Mouse (Mus musculus): Measurements from ENCODE around the gene Padi6.

Gene Padi6

DNA sequence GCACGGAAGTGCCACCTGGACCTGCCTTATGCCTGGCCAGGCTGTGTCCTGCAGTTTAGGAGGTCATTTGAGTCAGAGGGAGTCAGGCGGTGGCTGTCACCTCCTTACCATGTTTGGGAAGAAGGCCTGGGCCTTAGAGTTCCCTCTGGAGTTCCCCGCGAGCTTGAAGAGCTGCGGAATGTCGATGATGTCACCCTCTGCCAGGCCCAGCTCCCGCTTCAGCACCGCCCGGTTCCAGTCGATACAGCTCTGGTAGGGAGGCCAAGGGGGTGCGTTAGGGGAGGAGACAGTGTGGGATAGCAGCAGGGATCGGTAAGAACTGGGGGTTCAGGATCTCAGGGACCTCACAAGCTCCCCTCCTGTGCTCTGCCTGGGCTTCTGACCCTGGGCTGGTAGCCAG, 5.5 kb upstream of the Padi6 start:
- no peak for DNase-seq (ENCODE audit: low spot score)

DNA sequence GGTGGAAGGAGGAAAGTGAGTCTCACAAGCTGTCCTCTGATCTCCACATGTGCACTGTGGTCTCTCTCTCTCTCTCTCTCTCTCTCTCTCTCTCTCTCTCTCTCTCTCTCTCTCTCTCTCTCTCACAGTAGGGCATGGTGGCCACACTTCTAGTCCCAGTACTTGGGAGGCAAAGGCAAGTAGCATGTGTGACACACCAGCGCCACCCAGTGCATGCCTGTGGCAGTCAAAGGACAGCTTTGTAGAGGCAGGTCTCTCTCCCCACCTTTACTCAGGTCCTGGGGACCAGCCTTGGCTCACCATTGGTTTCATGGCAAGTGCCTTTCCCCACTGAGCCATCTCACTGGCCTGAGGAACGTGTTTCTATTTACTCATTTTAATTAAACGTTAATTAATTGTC, 2.2 kb upstream of the Padi6 start:
- DNase-seq (ENCODE audit: low spot score): peak; percentile 80

DNA sequence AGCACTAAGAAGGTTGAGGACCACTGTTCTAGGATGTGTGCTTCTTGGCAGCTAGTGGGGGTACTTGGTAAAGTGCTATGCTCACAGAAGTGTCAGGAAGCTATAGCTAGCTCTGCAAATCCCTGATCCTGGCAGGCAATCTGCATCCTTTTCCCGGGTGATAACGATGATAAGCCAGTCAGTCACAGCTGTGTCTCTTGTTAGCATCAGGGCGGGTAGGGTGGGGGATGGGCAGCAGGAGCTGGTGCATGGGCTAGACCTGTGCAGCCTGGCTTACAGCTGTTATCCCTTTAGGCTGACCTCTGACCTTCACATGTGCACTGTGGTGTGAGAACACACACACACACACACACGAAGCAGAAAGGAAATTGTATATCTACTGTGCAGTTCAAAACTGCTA, 643 bp upstream of the Padi6 start:
- no peak for DNase-seq (ENCODE audit: low spot score)

DNA sequence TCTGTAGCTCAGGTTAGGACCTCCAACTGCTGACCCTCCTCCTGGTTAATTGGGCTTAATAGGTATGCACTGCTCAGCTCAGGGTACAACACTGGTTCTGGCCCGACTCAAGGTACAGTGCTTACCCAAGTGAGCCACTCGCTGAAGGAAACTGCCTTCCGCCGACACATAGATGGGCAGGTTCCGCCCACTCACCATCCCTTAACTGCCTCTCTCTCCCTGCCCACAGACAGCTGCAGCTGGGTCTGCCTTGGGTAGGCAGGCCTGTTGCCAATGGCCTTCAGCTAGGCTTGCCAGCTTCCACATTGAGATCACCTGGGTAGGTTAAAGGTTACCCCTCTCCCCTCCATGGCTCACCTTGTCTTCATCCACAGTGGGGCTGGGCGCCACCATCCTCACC, 1.0 kb downstream of the Padi6 start:
- DNase-seq (ENCODE audit: low spot score): no peak

DNA sequence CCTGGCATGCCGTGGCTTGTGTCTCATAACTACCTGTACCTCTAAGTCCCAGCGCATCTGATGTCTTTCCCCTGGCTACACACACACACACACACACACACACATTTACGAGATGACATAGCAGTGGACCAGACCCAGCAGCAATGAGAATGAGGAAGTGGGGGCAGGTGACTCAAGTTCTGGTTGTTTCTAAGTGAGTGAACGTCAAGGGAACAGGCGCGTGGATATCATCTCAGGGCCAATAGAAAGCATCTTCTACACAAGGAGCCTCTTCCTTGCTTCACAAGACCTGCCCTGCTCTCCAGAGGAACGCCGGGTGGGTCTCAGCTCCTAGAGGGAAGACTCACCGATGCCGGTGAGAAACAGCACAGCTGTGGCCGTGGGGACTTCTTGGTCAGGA, 1.8 kb downstream of the Padi6 start:
- DNase-seq (ENCODE audit: low spot score): no peak

DNA sequence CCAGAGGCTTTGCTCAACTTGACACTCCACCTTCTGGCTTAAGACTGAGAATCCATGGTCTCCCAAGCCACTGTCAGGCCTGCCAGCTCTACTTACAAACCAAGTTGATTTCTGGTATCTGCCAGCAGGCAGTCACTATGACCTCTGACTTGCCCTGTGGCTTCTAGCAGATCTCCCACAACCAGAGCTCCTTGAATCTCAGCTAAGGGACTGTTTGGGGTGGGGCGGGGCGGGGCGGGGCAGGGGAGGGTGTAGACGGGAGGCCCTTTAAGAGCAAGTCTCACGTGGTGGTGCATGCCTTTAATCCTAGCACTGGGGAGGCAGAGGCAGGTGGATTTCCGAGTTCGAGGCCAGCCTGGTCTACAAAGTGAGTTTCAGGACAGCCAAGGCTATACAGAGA, 9.6 kb downstream of the Padi6 start:
- no peak for DNase-seq (ENCODE audit: low spot score)

DNA sequence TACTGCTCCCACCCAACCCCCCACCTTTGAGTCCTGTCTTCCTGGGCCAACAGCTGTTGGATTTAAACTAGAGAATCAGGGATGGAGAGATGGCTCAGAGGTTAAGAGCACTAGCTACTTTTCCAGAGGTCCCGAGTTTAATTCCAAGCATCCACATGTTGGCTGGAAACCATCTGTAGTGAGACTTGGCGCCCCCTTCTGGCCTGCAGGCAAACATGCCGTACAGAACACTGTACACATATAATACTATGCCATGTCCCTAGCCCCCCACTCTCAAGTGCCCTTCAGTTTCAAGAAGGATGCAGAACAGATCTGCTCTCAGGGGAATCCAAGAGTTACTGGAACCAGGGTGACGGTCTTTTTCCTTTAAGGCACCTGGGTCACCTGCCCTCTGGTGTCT, 10.8 kb downstream of the Padi6 start:
- DNase-seq (ENCODE audit: low spot score): no peak

DNA sequence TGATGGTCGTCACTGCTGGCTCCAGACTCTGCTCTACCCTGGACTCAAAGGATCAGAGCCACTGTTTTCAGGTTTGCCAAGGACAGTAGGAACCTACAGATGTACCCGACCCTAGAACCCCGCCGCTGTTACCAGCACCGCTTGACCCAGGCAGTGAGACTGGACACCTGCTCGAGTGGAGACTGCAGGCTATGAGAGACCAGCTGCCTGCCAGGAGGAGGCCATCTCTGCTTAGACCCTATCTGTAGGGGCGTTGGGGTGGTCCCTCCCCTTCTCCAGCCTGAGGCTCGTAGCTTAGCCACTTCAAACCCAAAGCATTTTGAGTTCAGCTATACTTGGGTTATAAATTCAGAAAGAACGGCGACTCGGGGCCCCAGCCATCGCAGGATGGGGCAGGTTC, 15.5 kb downstream of the Padi6 start:
- DNase-seq (ENCODE audit: low spot score): no peak

DNA sequence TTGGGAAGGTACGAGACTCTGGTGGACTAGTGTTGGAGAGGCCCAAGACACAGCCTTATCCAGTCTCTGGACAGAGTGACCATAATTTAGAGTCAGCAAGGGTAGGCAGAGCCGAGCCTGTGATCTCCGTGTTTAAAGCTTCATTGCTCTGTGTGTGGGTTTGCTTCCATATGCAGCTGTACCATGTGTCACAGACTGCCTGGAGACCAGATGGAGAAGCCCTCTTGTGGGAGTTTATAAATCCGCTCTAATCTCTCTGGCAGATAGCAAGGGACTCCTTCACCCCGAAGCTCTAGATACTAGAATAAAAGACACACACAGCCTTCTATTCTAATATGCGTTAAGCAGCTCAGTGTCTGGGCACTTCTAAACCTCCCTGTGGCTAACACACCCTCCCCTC, 17.7 kb downstream of the Padi6 start:
- no peak for DNase-seq (ENCODE audit: low spot score)

DNA sequence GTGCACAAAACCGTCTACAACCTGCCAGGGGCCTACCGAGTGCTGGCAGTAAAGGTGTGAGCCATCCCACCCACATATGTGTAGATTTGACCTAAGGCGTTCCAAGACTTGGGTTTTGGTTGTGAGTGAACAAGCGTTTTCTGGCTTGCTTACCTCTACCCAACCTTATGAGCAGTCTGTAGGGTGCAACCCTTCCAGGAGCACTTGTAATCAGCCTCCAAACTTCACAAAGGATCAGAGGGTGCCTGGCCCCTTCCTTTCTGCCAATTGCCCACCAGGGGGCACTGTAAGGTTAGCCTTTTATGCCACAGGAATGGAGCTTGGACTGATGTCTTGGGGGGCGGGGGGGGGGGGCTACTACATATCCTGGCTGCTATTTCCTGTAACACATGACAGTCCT, 18.6 kb downstream of the Padi6 start:
- DNase-seq (ENCODE audit: low spot score): peak; percentile 67

DNA sequence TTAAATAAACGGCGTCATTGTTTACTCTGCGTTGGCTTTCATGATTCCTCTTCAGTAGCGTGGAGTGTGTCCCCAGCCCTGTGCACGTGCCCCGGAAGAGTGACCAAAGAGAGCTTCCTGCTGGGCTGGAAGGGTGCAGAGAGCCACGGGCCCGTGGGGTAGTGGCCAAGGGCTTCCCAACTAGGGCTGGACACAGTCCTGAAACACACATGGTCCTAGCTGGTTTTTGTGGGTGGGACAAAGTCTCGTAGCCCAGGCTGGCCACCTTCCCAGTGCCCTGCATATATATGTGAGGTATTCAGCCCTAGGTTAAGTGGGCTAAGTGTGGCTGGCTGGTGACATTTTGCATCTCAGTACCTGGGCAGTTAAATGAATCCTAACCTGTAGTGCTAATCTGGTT, 19.3 kb downstream of the Padi6 start:
- no peak for DNase-seq (ENCODE audit: low spot score)

DNA sequence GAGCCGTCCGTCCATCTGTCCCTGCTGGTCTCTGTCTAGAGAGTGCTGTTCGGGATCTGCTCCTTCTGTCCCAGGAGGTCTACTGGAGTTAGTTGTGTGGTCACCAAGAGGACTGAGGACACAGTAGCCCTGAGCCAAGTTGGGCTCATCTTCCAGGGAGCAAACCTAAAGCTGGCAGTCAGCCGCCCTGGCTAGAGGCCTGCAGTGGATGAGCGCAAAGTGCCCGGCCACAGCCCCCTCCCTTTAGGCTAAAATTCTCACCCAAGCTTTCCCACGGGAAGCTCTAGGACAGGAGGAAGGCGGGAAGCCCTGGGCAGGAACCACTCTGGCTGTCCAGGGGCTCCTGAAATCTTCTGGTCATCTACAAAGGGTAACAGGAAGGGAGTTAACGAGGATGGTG, 19.7 kb downstream of the Padi6 start:
- no peak for DNase-seq (ENCODE audit: low spot score)

DNA sequence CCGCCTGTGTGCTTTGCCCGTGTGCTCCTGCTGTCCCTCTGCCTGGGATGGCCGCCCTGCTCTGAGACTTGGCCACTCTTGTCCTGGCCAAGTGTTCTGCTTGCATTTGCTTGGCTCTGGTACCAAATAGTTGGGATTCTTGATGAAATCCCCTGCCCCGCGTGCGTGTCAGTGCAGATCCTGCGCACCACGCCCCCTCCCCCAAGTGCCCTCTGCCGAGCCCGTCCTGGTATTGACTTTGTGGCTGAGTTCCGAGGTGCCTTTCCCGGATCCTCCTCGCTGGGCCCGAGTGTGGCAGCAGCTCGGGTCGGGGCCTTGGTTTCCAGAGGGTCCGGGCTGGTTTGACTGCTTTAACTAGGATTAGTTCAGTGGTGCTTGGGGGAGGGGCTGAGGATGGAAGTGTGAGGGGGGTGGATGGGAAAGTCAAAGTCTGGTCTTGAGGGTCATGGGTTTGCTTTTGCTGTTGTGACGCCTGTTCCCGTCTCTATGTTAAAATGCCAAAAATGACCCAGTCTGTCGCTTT, 20.4 kb downstream of the Padi6 start:
- DNase-seq (ENCODE audit: low spot score): no peak

DNA sequence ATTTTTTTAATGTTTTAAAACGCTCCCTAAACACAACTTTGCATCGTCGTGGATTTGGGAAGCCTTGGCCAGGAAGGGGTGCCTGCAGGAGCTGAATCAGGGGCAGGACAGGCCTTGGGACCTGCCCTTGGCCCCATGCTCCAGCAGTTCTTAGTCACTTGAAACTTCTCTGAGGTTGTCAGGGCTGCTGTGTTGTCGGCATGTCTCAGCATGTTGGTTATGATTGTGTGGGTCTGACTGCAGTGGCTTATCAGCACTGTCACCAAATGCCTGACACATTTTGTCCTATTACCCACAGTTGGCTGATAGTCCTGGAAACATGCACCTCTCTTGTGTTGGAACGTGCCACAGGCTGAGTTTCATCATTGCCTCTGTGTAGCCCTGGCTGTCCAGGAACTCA, 22.4 kb downstream of the Padi6 start:
- DNase-seq (ENCODE audit: low spot score): no peak

DNA sequence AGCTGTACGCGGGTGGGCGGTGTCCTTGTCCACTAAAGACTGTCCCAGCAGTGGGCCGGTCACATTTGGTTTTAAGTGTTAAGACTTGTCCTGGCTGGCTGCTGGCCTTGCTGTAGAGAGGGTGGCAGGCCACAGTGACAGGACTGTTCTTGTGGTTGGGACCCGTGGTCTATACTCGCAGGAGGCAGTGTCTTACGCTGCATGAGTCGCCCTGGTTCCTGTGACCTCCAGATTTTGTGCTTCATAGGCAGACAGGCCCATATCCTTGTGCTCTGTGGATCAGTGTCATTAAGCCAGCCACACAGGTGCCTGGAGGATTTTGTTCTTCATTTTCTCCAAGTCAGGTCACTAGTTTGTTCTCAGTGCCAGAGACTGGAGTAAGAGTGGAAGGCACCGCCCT, 24.0 kb downstream of the Padi6 start:
- no peak for DNase-seq (ENCODE audit: low spot score)

DNA sequence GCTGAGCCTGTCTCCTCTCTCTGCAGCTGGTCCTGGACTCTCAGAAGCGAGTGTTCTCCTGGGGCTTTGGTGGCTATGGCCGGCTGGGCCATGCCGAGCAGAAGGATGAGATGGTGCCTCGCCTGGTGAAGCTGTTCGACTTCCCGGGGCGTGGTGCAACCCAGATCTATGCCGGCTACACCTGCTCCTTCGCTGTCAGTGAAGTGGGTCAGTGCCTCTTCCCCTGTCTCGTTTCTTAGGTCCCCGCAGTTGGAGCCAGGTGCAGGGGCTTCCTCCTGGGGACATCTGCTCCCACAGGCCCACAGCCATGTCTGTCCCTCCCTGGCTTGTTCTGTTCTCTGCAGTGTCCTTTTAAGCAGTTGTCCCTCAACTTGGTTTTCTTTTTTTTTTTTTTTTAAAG, 25.4 kb downstream of the Padi6 start:
- DNase-seq (ENCODE audit: low spot score): no peak

DNA sequence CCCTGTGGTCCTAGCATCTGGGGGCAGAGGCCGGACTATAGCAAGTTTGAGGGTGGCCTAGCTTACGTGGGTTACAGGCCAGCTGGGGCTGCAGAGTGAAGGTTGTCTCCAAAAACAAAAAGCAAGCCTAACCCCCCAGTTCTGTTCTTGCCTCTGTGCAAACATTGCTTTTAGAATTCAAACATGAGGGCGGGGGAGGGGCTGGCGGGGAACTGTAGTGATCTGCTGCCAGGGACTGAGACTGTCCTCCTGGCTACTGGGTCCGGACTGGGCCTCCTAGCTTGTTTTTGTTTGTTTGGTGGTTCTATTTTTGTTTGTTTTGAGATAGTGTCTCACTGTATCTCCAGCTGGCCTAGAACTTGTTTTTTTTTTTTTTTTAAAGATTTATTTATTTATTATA, 27.9 kb downstream of the Padi6 start:
- DNase-seq (ENCODE audit: low spot score): no peak

DNA sequence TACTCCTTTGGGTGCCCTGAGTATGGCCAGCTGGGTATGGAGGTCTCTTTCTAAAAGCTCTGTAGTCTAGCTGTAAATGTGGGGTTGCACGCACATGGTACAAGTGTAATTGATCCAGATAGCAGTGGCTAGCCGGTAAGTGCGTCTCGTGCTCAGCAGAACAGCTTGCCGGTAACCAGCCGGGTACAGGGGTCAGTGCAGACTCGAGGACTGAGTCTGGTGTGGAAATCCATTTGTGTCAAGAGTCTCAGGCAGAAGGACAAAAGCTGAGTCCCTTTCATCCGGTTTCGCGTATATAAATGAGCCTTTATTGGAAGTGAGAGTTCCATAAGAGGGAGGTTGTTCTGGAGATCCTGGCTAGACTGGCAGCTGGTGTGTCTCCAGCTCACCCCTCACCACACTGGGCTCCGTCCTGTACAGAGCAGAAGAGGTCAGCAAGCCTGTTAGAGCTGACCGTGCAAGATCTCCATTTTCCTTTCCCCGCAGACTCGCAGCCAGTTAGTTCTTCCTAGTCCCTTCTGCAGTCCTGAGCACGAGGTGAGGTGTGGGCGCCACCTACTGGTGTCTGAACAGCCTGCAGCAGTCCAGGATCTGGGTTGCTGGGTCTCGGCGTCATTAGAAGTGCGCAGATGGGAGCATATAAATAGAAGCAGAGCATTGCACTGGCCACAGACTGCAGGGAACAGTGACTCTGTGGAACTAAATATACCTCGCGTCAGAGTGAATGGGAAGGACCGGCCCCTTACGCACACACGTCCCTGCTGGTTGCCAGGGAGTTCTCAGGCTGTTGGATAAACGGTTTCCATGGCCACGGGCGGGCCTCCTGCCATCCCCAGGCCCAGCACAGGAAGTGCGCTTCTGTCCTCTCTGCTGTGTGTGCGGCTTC, 28.7 kb downstream of the Padi6 start:
- DNase-seq (ENCODE audit: low spot score): peak; percentile 92

DNA sequence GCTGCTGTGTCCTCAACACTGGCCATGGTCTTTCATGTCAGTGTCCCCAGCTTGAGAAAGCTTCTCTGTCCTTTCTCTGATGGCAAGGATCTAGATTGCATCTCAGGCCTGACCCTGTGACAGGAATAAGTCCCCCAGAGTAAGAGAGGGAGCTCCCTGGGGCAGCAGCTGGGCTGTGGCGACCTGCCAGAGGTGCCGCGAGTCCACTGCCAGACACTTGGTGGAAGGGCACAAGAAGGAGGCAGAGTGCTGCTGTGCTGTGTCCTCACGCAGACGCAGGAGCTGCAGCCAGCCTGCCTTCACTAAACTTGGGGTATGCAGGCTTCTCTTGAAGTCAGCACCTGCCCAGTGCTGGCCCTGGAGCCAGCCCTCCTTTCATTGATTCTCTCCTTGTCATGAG, 31.1 kb downstream of the Padi6 start:
- no peak for DNase-seq (ENCODE audit: low spot score)

DNA sequence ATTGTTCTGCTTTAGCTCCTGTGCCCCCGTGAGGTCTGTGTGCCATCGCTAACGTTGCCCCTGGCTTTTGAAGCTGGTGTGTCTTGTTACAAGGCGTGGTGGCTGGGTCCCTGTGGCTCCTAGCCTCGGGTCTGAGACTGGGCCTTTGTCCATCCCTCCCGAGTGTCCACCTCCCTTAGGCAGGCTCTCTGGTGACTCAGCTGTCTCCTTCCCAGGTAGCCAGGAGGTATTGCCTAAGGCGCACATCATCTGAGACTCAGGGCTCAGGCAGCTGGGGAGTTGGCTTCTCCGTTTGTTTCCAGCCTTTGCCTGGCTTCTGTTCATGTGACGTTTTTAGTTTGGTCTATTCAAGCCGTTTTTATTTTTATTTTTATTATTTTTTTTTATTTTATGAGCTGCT, 31.7 kb downstream of the Padi6 start:
- DNase-seq (ENCODE audit: low spot score): no peak

DNA sequence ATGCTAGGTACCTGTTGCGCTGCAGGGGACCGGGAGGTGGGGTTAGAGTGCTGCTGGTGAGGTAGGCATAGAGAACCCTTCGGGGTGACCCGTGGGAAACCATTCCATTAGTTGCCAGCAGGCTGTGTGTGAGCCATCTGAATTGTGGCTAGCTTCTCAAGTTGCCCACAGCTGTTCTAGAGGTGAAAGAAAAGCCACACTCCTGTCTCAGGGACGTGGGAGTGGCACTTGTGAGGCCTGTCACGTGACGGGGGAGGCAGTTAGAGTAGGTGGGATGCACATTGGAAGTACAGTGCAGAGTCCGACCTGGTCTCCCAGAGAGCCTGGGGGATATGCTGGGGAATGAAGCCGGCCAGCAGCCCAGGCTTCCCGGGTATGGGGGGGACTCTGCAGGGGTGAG, 32.8 kb downstream of the Padi6 start:
- DNase-seq (ENCODE audit: low spot score): no peak

DNA sequence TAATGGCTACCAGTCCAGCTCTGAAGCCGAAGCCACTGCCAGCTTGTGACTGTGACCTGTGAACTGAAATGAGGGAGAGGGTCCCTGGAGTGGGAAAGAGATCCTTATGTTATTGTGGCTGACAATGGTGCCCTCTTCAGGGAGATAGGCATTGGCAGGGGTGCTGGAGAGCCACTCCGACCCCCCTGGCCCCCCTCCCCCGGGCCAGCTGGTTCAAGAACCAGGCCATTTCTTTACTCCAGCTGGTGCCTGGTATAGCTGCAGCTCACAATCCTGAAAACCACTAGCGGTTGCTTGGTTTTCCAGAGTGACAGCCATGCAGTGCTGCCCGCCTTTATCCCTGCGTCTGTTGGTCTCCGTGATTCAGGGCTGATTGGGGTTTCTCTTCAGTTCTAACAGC, 33.3 kb downstream of the Padi6 start:
- no peak for DNase-seq (ENCODE audit: low spot score)

DNA sequence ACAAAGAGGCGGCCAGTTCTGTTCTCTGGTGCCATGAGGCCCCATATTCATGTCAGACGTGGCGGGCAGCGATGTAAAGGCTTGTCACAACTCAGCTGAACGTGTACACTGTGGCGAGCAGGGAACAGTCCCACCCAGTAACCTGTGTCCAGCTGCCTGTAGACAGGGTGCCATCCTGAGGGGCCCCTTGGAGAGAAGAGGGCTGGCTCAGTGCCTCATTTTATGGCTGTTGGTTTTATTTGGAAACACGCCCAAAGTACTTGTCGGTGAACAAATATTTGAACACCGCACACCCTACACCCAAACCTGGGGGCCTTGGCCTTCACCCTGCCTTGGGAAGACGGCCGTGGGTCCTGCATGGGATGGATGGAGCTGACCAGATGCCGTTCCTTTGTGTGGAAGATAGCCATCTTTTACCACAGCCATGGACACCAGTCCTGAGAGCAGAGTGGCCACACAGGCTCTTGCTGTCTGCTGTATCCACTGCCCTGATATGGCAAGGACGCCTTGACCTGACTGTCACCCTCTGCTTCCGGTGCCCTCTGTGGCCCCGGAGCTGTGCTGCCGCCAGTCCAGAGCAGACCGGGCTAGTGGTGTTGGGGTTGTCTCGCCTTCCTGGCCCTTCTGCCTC, 34.0 kb downstream of the Padi6 start:
- DNase-seq (ENCODE audit: low spot score): no peak

DNA sequence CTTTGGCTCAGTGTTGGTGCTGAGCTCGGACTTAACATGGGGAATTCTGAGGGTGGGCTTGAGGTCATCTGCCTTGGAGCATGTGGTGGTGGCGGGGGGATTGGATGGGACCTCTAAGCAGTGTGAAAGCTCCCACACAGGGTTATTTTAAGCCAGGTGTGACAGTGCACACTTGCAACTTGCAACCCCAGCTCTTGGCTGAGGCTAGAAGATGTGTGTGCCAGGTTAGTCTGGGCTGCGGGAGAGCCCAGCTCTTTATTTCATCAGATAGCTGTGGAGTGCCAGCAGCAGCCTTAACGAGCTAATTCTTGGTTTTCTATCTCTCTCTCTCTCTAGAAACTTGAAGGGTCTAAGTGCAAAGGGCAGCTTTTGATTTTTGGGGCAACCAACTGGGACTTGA, 34.8 kb downstream of the Padi6 start:
- no peak for DNase-seq (ENCODE audit: low spot score)

All from testis, postnatal 10 days (tissue).